Mouse (Mus musculus): ENCODE measurements around the gene Iscu.
A peak's percentile ranks its signal among the peaks of the same experiment; 100 is the strongest.

Gene Iscu

GRCm38 (mm10) chr5:113772450-113772895, at the start of gene Iscu, which contains the start of gene Sart3:
Gene Iscu (plus strand): TSS chr5:113772748.
Gene Sart3 (minus strand): TSS chr5:113772510.
- DNase-seq (ENCODE audit: extremely low spot score, low spot score) = peak; percentile 92

- no peak for DNase-seq (ENCODE audit: extremely low spot score, low spot score)
These were observed 48.8 kb upstream of the Iscu start for GRCm38 (mm10) chr5:113723567-113724237.

GRCm38 (mm10) chr5:113724446-113724845, 48.1 kb upstream of the Iscu start, which contains the start of gene 1700069L16Rik:
Gene 1700069L16Rik (minus strand): TSS chr5:113724772.
- peak; percentile 91 for DNase-seq (ENCODE audit: extremely low spot score, low spot score)

- DNase-seq (ENCODE audit: extremely low spot score, low spot score) = no peak
These were observed 47.1 kb upstream of the Iscu start for GRCm38 (mm10) chr5:113725417-113725816.

GRCm38 (mm10) chr5:113726618-113727017, 45.9 kb upstream of the Iscu start:
- DNase-seq (ENCODE audit: extremely low spot score, low spot score) = no peak

- DNase-seq (ENCODE audit: extremely low spot score, low spot score) = no peak
These were observed 45.3 kb upstream of the Iscu start for GRCm38 (mm10) chr5:113727238-113727637.

GRCm38 (mm10) chr5:113728011-113728410, 44.5 kb upstream of the Iscu start:
- no peak for DNase-seq (ENCODE audit: extremely low spot score, low spot score)

GRCm38 (mm10) chr5:113728691-113729090, 43.9 kb upstream of the Iscu start:
- DNase-seq (ENCODE audit: extremely low spot score, low spot score) = no peak

GRCm38 (mm10) chr5:113730641-113731121, 41.9 kb upstream of the Iscu start:
- no peak for DNase-seq (ENCODE audit: extremely low spot score, low spot score)

- DNase-seq (ENCODE audit: extremely low spot score, low spot score) = no peak
These were observed 41.4 kb upstream of the Iscu start for GRCm38 (mm10) chr5:113731174-113731573.

GRCm38 (mm10) chr5:113732182-113732581, 40.4 kb upstream of the Iscu start:
- peak; percentile 59 for DNase-seq (ENCODE audit: extremely low spot score, low spot score)

- no peak for DNase-seq (ENCODE audit: extremely low spot score, low spot score)
These were observed 38.2 kb upstream of the Iscu start for GRCm38 (mm10) chr5:113734376-113734775.

- no peak for DNase-seq (ENCODE audit: extremely low spot score, low spot score)
These were observed 37.6 kb upstream of the Iscu start for GRCm38 (mm10) chr5:113735023-113735344.

GRCm38 (mm10) chr5:113735345-113736112, 37.0 kb upstream of the Iscu start, which contains the start of gene Ficd:
Gene Ficd (plus strand): TSS chr5:113735803.
- DNase-seq (ENCODE audit: extremely low spot score, low spot score) = peak; percentile 98

- no peak for DNase-seq (ENCODE audit: extremely low spot score, low spot score)
These were observed 36.4 kb upstream of the Iscu start for GRCm38 (mm10) chr5:113736113-113736502.

GRCm38 (mm10) chr5:113736522-113737164, 35.9 kb upstream of the Iscu start:
- DNase-seq (ENCODE audit: extremely low spot score, low spot score) = no peak

- no peak for DNase-seq (ENCODE audit: extremely low spot score, low spot score)
These were observed 34.8 kb upstream of the Iscu start for GRCm38 (mm10) chr5:113737607-113738237.

GRCm38 (mm10) chr5:113747629-113748028, 24.9 kb upstream of the Iscu start:
- no peak for DNase-seq (ENCODE audit: extremely low spot score, low spot score)

GRCm38 (mm10) chr5:113748556-113749331, 23.8 kb upstream of the Iscu start:
- DNase-seq (ENCODE audit: extremely low spot score, low spot score) = no peak

- DNase-seq (ENCODE audit: extremely low spot score, low spot score) = no peak
These were observed 20.9 kb upstream of the Iscu start for GRCm38 (mm10) chr5:113751521-113752157.
